Mouse (Mus musculus): ENCODE results near the gene Cinp.

Gene Cinp

GRCm38 (mm10) chr12:110830293-110831024 is 58.5 kb downstream of the Cinp start:
- DNase-seq: no peak

GRCm38 (mm10) chr12:110828908-110829307 is 60.0 kb downstream of the Cinp start:
- DNase-seq: no peak
